Mouse (Mus musculus) ovary, postnatal 10 days (tissue): ENCODE data around the gene Slc29a1.

ENCODE experiments used
- DNase-seq: peaks from one replicate; pipeline ENCODE4 v3.0.0; 2022; ENCODE audit warnings: low spot score

The Slc29a1 gene

GRCm38 (mm10) chr17:45568990-45569389 is 30.4 kb downstream of the Slc29a1 start:
- DNase-seq: no peak

GRCm38 (mm10) chr17:45567162-45567601 is 32.2 kb downstream of the Slc29a1 start:
- DNase-seq: no peak

GRCm38 (mm10) chr17:45566360-45567161 is 32.8 kb downstream of the Slc29a1 start:
- no peak for DNase-seq

- no peak for DNase-seq
Observed at GRCm38 (mm10) chr17:45566031-45566359, 33.4 kb downstream of the Slc29a1 start.

- no peak for DNase-seq
Observed at GRCm38 (mm10) chr17:45565103-45565502, 34.3 kb downstream of the Slc29a1 start.

GRCm38 (mm10) chr17:45564531-45565084 is 34.8 kb downstream of the Slc29a1 start:
- no peak for DNase-seq

- DNase-seq: peak; percentile 91
Observed at GRCm38 (mm10) chr17:45563655-45564530, 35.5 kb downstream of the Slc29a1 start, which contains the start of gene Slc35b2. Gene Slc35b2, plus strand, starts transcription at chr17:45563874.

- no peak for DNase-seq
Observed at GRCm38 (mm10) chr17:45563216-45563615, 36.2 kb downstream of the Slc29a1 start.

- no peak for DNase-seq
Observed at GRCm38 (mm10) chr17:45559732-45560525, 39.5 kb downstream of the Slc29a1 start.

GRCm38 (mm10) chr17:45557998-45558862 is 41.2 kb downstream of the Slc29a1 start:
- no peak for DNase-seq

- no peak for DNase-seq
Observed at GRCm38 (mm10) chr17:45557246-45557824, 42.1 kb downstream of the Slc29a1 start.

- no peak for DNase-seq
Observed at GRCm38 (mm10) chr17:45556514-45557245, 42.7 kb downstream of the Slc29a1 start.

- DNase-seq: no peak
Observed at GRCm38 (mm10) chr17:45556107-45556489, 43.3 kb downstream of the Slc29a1 start.

GRCm38 (mm10) chr17:45555452-45556106 is 43.8 kb downstream of the Slc29a1 start, which contains the start of gene Nfkbie:
Gene Nfkbie, plus strand, starts transcription at chr17:45555703.
- DNase-seq: peak; percentile 84

GRCm38 (mm10) chr17:45554420-45554819 is 45.0 kb downstream of the Slc29a1 start:
- DNase-seq: no peak

- DNase-seq: no peak
Observed at GRCm38 (mm10) chr17:45553065-45553464, 46.3 kb downstream of the Slc29a1 start.

- DNase-seq: peak; percentile 50
Observed at GRCm38 (mm10) chr17:45551816-45552451, 47.5 kb downstream of the Slc29a1 start.

GRCm38 (mm10) chr17:45551249-45551796 is 48.1 kb downstream of the Slc29a1 start:
- no peak for DNase-seq
